Mouse (Mus musculus) thymus, postnatal 10 days (tissue): Measurements from ENCODE around the gene Dhx32.

ENCODE experiments used
- DNase-seq, 2 experiments: peaks; one replicate each; pipeline ENCODE4 v3.0.0; 2021; ENCODE audit warnings: low spot score in 2 of 2

Dhx32 gene

GRCm38 (mm10) chr7:133782717-133783435 is at the start of gene Dhx32:
Gene Dhx32, minus strand, starts transcription at chr7:133782726.
- peak; percentile 19 to 61 for DNase-seq

- DNase-seq: no peak
Measured at GRCm38 (mm10) chr7:133829579-133829978, 47.1 kb upstream of the Dhx32 start.

DNA sequence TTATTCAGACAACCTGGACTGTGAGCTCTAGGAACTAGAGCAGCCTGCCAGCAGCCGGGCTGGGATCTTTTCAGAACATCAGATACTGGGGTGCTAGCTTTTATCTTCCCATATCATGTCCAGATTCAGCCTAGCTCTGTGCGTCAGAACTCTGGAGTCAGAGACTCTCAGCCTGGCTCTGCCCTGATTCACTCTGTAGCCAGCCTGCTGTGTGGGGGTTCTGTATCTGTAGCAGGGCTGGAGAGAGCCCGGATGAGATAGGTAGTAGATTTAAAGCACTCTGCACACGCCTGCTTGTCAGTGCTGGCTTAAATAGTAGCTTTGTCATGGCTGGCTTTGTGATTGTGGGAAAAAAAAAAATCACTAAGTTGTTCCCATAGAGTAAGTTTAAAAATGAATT is 46.0 kb upstream of the Dhx32 start:
- no peak for DNase-seq

DNA sequence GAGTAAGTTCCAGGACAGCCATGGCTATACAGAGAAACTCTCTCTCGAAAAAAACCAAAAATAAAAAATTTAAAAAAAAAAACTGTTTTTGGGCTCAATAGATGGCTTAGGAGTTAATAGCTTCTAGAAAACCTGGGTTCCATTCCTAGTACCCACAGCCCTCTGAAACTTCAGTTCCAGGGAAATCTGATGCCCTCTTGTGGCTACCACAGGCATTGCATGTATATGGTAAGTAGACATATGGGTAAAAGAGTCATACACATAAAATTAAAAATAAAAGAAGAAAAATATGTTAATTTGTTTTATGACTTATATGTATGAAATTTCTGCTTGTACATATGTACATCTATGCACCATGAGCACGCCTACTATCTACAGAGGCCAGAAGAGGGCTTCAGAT is 42.1 kb upstream of the Dhx32 start:
- DNase-seq: peak in 1 of 2 experiments; percentile 18

GRCm38 (mm10) chr7:133823751-133824150 is 41.2 kb upstream of the Dhx32 start:
- no peak for DNase-seq

DNA sequence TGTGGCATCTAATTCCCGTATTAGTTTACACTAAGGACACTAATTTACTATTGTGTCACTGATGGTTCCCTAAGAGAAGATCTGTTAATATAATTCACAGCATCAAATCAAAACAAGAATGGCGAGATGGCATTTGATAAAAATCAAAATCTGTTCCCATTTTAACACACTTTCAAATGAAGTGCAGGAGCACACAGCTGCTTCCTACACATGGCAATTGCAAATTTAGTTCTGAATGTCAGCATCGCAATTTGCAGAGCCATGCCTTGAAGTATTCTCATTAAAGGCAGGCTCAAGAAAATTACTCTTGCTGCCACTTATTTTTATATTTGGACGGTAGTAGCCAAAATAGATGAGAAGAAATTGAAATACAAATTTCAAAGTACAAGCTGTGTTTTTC is 30.8 kb upstream of the Dhx32 start:
- DNase-seq: no peak

DNA sequence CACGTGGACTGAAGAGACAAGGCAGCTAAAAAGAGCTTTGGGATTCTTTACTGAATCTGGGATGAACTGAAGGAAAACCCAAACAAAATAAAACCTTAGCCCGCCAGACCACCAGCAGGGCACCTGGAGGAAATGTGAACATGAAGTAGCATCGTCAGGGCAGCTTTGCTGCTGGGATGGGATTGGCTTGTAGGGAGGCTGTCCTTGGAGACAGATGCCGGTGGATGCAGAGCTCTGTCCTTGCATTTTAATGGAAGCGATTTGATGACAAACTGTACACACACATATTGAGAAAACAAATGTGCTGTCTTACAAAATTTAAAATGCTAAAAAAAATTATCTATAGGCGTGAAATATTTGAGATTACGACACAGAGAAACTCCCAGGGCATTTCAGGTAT is 30.4 kb upstream of the Dhx32 start:
- DNase-seq: no peak

DNA sequence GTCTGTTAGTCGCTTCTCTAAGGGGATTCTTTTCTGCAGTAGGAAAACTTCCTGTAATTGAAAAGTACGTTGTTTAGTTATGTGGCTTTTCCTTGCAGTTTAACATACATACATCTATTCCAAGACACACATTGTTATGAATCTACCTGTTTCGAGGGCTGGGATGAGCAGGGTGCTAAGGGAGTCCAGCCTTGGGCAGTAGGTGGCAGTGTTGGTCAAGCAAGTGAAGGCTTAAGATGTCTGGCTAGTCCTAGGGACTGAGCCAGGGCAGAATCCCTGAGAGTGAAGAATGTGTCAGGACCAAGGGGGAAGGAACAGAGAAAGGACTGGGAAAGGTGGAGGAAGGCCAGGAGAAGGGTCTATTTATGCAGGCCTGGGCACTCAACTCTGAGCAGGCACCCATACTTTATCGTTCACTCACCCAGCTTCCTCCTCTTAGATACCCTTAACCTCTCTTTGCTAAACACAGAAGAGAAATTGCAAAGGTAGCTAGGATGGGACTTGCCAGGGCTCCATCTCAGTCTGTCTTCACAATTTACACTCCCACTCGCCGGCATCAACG is 23.2 kb upstream of the Dhx32 start:
- DNase-seq: peak in 1 of 2 experiments; percentile 37

GRCm38 (mm10) chr7:133801823-133802222 is 19.3 kb upstream of the Dhx32 start:
- no peak for DNase-seq

DNA sequence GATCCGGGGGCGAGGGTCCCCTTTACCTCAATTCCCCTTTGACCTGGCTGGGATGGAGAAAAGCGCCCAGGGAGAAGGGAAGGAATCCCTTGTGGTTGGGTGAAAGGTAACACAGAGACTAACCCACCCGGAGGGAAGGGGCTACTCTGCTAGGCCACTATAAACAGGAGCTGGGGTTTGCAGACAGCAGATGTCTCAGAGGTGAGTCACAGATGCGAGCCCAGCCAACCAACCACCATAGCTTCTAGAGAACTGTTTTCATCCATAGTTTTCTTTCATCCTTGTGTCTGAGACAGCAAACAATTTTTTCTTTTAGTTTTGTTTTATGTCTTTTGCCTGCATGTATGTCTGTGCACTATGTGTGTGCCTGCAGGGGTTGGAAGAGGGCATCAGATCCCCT is 17.4 kb upstream of the Dhx32 start:
- DNase-seq: no peak

DNA sequence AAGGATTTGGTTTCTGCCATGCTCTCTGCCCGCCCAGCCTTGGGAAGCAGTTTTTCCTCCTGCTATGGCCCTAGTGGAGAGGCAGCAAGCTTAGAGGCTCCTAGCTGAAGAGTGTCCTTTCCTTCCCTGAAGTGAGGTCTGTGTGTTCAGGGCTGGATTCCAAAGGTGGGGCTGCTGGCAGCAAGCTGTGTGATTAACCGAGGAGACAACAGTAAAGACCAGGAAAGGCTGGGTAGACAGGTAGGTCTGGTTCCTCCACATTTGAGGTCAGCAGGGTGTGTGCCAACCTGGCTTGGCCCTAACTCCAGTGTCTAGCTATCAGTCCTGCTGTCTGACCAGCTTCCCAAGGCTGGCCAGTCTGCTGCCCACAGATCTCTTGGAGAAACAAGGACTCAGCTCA is 12.2 kb upstream of the Dhx32 start:
- no peak for DNase-seq

DNA sequence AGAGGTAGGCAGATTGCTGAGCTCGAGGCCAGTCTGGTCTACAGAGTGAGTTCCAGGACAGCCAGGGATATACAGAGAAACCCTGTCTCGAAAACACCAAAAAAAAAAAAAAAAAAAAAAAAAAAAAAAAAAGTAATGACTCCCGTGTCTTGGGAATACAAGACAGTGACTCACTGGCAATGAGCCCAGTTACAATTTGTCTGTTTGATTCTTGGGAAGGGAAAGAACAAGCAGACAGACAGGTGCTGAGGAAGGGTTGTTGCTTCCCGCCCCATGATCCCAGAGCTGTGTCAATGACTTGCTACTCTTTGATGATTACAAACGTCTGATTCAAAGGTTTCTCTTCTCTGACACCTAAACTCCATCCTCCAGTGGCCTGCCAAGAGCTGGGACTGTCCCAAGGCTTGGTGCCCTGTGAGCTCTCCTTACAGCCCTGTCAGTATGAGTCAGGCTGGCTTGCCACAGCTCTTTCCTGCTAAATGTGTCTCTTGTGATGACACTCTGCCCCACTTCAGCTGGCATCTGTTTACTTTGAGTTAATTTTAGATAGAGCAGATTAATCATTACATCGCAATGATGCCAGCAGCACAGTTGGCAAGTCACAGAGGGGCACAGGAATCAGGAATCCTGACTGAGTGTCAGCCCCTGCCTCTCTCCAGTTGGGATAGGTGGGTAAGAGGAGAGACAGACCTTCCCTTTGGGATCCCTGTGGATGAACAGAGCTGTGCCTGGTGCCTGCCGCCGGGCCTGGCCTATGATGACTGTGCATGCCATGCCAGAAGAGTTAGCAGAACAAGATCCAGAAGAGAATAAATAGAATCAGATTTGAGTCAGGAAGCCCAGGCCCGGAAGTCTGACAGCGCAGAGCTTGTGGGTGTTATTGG is 11.0 kb upstream of the Dhx32 start:
- no peak for DNase-seq

DNA sequence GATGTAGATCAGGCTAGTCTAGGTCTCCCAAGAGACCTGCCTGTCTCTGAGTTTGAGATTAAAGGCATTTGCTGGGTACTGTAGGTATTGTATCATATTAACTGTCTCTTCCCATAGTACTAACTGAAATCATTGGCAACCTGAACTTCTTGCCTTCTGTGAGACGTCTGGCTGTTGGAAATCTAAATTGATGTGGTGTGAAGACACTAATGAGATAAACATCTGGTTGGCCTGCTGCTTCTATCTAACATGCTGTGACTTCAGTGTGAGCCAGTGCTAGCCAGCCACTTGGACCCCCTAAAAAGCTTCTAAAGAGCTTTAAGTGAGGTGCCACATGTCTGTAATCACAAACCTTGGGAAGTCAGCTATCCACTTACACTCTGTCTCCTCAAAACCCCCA is 10.2 kb upstream of the Dhx32 start:
- DNase-seq: no peak

DNA sequence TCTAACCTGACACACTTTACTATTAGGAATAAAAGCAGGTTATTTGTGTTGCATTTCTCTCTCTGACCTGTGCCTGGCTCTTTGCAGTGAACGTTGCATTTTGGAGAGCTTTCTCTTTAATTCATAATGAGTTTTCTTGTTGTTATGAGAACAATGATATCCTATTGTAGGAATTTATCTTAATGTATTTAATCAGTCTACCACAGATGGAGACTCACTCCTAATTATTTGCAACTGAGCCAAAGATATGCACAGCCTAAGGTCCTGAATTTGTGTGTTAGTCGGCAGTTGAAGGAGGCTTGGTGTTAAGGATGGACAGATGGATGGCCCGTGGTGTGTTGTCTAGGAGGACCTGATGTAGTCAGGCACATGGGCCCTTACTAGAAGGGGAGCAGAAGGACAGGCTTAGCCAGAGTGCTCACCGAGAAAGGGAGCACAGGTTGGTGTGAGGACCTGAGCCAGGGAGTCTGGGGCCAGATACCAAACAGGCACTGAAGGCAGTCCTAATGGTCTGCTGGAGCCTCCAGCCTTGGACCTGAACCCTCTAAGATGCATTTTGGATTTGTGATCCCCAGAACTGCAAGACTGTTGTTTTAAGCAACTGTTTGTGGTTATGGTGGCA is 8.2 kb upstream of the Dhx32 start:
- DNase-seq: no peak

- DNase-seq: no peak
Measured at GRCm38 (mm10) chr7:133790171-133790570, 7.6 kb upstream of the Dhx32 start.

- no peak for DNase-seq
Measured at GRCm38 (mm10) chr7:133788147-133788546, 5.6 kb upstream of the Dhx32 start.

- DNase-seq: no peak
Measured at GRCm38 (mm10) chr7:133787571-133787970, 5.0 kb upstream of the Dhx32 start.

DNA sequence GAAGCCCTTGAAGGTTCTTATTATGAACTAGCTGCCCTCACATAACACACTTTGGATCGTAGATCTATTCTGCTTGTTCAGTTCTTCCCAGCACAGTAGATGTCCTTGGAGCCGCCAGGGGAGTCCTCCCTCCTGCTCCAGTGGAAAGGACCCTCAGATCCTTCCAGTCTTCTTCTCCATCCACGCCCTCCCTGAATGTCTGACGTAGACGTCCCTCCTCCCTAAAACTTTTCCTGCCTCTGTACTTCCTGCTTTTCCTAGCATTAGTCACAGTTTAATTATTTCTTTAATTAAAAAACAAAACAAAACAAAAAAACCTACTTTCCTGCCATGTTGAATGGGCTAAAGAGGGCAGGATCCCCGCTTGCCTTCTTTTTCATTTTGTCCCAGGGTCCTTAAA is 535 bp downstream of the Dhx32 start:
- no peak for DNase-seq

DNA sequence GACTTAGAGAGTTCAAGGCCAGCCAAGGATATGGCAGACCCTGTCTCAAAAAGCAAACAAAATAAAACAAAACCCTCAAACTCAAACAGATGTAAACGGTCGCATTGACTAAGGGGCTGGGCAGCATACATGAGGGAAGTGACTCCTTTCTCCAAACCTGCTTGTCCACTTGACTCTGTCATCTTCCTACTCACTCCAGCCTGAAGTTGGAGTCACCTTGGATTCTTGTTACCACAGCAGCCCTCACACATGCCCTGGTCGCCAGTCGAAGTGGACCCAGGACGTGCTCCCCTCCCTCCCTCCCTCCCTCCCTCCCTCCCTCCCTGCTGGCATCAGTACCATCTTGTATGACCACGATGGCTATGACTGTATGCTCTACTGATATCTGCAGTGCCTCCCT is 943 bp downstream of the Dhx32 start:
- no peak for DNase-seq

- peak; percentile 75 to 86 for DNase-seq
Measured at GRCm38 (mm10) chr7:133776626-133776996, 5.9 kb downstream of the Dhx32 start, which contains the start of gene Fank1. Gene Fank1, plus strand, starts transcription at chr7:133776861.

DNA sequence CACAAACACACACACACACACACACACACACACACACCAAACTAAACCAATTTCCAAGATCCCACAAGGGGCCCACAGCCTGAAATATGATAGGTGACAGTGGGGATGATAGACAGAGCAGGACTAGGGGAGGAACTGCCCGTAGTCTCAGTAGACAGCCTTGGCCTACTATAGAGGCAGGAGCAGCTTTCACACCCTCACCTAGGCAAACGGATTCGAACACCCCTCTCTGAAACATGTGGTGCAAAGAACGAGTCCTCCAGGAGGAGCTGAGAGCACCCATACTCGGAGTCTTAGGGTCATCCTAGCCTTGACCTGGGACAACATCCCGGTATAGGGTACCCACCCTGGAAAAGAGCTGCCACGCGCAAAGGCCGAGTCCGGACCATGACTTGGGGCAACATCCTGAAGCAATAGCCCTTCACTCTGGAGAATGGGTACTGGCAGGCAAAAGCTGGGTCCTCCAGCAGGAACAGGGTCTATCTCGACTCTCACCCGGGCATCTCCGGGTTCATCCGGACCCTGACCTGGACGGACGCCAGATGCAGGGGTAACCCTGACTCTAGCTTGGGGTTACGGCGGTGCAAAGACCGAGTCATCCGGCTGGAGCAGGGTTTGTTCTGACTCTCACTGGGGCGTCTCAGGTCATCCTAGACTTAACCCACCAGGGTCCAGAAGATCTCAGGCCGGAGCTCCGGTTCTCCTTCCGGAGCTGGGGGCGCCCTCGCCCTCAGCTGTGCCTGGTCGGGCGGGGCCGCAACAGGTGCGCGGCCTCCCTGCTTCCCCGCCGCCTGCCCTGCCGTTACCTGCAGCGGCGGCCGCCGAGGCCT is 6.5 kb downstream of the Dhx32 start:
- no peak for DNase-seq
